Comparison of ENCODE assay signal across 8 mouse cellular contexts in the genomic region with DNA sequence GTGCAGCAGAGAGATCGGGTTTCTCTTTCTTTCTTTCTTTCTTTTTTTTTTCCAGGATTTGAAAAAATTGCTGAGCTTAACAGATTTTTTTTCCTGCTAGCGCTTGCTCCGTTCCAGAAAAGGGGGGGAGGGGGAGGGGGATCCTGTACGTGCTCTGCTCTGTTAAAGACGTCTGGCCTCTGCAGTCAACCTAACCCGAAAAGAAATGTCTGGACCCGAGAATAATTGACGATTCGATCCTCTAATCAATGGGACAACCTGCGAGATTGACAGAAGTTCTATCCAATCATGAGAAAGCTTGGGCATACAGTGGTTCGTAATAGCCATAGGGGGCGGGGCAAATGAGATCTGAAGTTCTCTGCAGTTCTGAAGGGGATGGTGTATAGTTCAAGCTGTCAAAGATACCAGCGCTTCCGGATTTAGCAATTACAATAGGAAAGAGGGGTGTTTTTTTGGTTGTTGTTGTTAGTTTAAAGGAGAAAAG. TPM values are rescaled to one million over a fixed set of nuclear protein-coding genes. Genes with fewer than 3 reads are reported as not detected.
A peak's percentile ranks its signal among the peaks of the same experiment; 100 is the strongest.
DNase-seq lines count a peak whose midpoint lies in the region; ATAC-seq lines count a peak whose summit lies in the region.

No protein-coding gene starts in this region.

- peak overlapping the region; percentile 83 for H3K4me2 ChIP-seq in intestine, embryonic 16.5 days (ENCODE audit: low read depth, low read length)

- 0 out of 2 replicates have a peak overlapping the region, but pooled peaks have one; percentile 68 for H3K9ac ChIP-seq in intestine, embryonic 16.5 days (ENCODE audit: low read depth, low read length)

- peaks cover 50% of the 10 kb centered on the region for H3K4me1 ChIP-seq in embryonic facial prominence, embryonic 10.5 days
- H3K4me1 ChIP-seq in intestine, embryonic 16.5 days (ENCODE audit: control insufficient read depth, insufficient read depth, low read length), result peaks cover 16% of the 10 kb centered on the region
- peaks cover 55% of the 10 kb centered on the region for H3K4me1 ChIP-seq in midbrain, embryonic 10.5 days

- DNase-seq in urinary bladder, adult 18-20 months (ENCODE audit: low spot score in 2 of 2), result peak; percentile 74 to 90
- DNase-seq in urinary bladder, postnatal 10 days (ENCODE audit: low spot score), result no peak
- DNase-seq in embryonic facial prominence, embryonic 10.5 days (ENCODE audit: low spot score), result peak; percentile 89
- peak; percentile 100 for DNase-seq in gonadal fat pad, adult 2 months (ENCODE audit: low read depth)
- DNase-seq in left cerebral cortex, postnatal 36 days (ENCODE audit: low spot score in 2 of 2), result peak; percentile 82 to 89
- DNase-seq in midbrain, embryonic 10.5 days (ENCODE audit: low spot score), result peak; percentile 80
- peak; percentile 82 to 91 for DNase-seq in right cerebral cortex, postnatal 36 days (ENCODE audit: low spot score in 2 of 2)

- peak overlapping the region; percentile 92 for H3K27ac ChIP-seq in embryonic facial prominence, embryonic 10.5 days (replicated peaks)
- H3K27ac ChIP-seq in intestine, embryonic 16.5 days (ENCODE audit: low read length), result peak overlapping the region; percentile 65
- peak overlapping the region; percentile 89 for H3K27ac ChIP-seq in midbrain, embryonic 10.5 days (replicated peaks)

- no peaks in the 10 kb centered on the region for H3K36me3 ChIP-seq in embryonic facial prominence, embryonic 10.5 days (replicated peaks)
- H3K36me3 ChIP-seq in intestine, embryonic 16.5 days (ENCODE audit: control insufficient read depth, insufficient read depth, low read length), result no peaks in the 10 kb centered on the region
- no peaks in the 10 kb centered on the region for H3K36me3 ChIP-seq in midbrain, embryonic 10.5 days

- H3K9me3 ChIP-seq in embryonic facial prominence, embryonic 10.5 days, result no peaks in the 10 kb centered on the region
- no peaks in the 10 kb centered on the region for H3K9me3 ChIP-seq in intestine, embryonic 16.5 days (ENCODE audit: control insufficient read depth, low read length)
- no peaks in the 10 kb centered on the region for H3K9me3 ChIP-seq in midbrain, embryonic 10.5 days (replicated peaks)

- peak overlapping the region; percentile 62 for H3K4me3 ChIP-seq in embryonic facial prominence, embryonic 10.5 days
- H3K4me3 ChIP-seq in intestine, embryonic 16.5 days (ENCODE audit: low read length), result peak overlapping the region; percentile 55
- H3K4me3 ChIP-seq in midbrain, embryonic 10.5 days, result peak overlapping the region; percentile 62

- H3K27me3 ChIP-seq in embryonic facial prominence, embryonic 10.5 days (replicated peaks; ENCODE audit: low read depth, poor library complexity, severe bottlenecking), result peaks cover 52% of the 10 kb centered on the region
- no peaks in the 10 kb centered on the region for H3K27me3 ChIP-seq in intestine, embryonic 16.5 days (replicated peaks; ENCODE audit: control insufficient read depth, insufficient read depth, low read length)
- H3K27me3 ChIP-seq in midbrain, embryonic 10.5 days (ENCODE audit: low read depth, poor library complexity, severe bottlenecking), result peaks cover 66% of the 10 kb centered on the region

- WGBS in embryonic facial prominence, embryonic 10.5 days, result under 1% methylated on average over 14 of the region's 14 CpGs
- under 1% methylated on average over 14 of the region's 14 CpGs for WGBS in intestine, embryonic 16.5 days
- 0% methylated on average over 14 of the region's 14 CpGs for WGBS in midbrain, embryonic 10.5 days

- ATAC-seq in intestine, embryonic 16.5 days, result peak; percentile 78

- intact Hi-C loops in left cerebral cortex, postnatal 36 days (cut with DNase I), result loop anchor here (2.0 to 10.0 kb wide), 4 partner anchors 16 to 188 kb away; no protein-coding TSS in a partner anchor

RNA-seq across cellular contexts. Expression of a gene that starts 0.6 kb away (rescaled TPM):
- polyA plus RNA-seq in embryonic facial prominence, embryonic 10.5 days (2016; fragmentation: Nextera tagmentation; extraction: Ambion mirVana), result 8.0 and 17.0 TPM in 2 replicates
- 56.8 and 62.1 TPM in 2 replicates for polyA plus RNA-seq in gonadal fat pad, adult 2 months (2012; rRNA removed)
- polyA plus RNA-seq in intestine, embryonic 16.5 days (2015; fragmentation: Nextera tagmentation; extraction: Ambion mirVana), result 23.7 and 24.0 TPM in 2 replicates
- total RNA-seq in left cerebral cortex, postnatal 36 days (2021), result 10 to 100 TPM; 62.9 to 75.3 TPM
- 5.9 and 13.3 TPM in 2 replicates for polyA plus RNA-seq in midbrain, embryonic 10.5 days (2016; fragmentation: Nextera tagmentation; extraction: Ambion mirVana)

RNA-seq across cellular contexts. Expression of a gene that starts 4.7 kb away (rescaled TPM):
- polyA plus RNA-seq in embryonic facial prominence, embryonic 10.5 days (2016; fragmentation: Nextera tagmentation; extraction: Ambion mirVana), result 10.9 and 13.6 TPM in 2 replicates
- 0.11 TPM in 1 of 2 replicates, not detected in the other for polyA plus RNA-seq in gonadal fat pad, adult 2 months (2012; rRNA removed)
- polyA plus RNA-seq in intestine, embryonic 16.5 days (2015; fragmentation: Nextera tagmentation; extraction: Ambion mirVana), result 2.5 and 2.6 TPM in 2 replicates
- 1 to 10 TPM; 5.0 to 5.9 TPM for total RNA-seq in left cerebral cortex, postnatal 36 days (2021)
- 2.7 and 3.9 TPM in 2 replicates for polyA plus RNA-seq in midbrain, embryonic 10.5 days (2016; fragmentation: Nextera tagmentation; extraction: Ambion mirVana)
